In the genomic region with DNA sequence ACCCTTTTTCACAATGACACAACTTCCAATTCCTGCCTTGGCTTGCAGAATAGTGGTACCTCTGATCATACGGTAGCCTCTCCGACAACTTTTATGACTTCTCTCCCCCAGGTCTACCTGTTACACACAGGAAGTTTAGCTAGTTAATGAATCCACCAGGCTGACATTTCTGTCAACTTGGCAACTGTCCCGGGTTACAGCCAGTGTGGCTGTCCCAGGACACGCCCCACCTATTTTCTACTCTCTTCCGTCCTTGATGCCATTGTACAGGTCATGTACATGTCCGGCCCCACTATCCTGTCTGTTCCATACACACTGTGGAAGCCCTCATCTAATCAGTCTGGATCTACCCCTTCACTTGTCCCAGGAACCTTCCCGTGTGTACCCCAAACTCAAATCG, we compare ENCODE assay signal across 11 mouse cellular contexts. TPM values are rescaled to one million over a fixed set of nuclear protein-coding genes. Genes with fewer than 3 reads are reported as not detected.
A peak's percentile ranks its signal among the peaks of the same experiment; 100 is the strongest.
DNase-seq lines count a peak whose midpoint lies in the region; ATAC-seq and TF ChIP-seq lines count a peak whose summit lies in the region.
"Had no signal": no experiment of that assay in that cellular context is flagged by ENCODE, and none has a peak within 500 bp of the region (broad histone marks: within the 10 kb centered on the region; RNA-seq: fewer than 3 reads in every experiment).

No protein-coding gene starts in this region.

- H3K4me3 ChIP-seq in lung, postnatal 0 days (ENCODE audit: low read depth, low read length) = no peak overlapping the region
- H3K4me3 ChIP-seq in kidney, adult 2 months (ENCODE audit: insufficient read depth, low read depth, low read length) = no peak overlapping the region
- H3K4me3 ChIP-seq: embryonic facial prominence, embryonic 12.5 days; neural tube, embryonic 12.5 days had no signal

- TF ChIP-seq POLR2A in kidney, adult 2 months (IDR thresholded peaks at IDR 0.05; ENCODE audit: low read depth, low read length) = no peak

- intact Hi-C loops in left cerebral cortex, postnatal 10 days (cut with DNase I) = no loop called here

- H3K4me2 ChIP-seq in lung, postnatal 0 days (replicated peaks; ENCODE audit: low read depth, low read length) = no peak overlapping the region
- H3K4me2 ChIP-seq: embryonic facial prominence, embryonic 12.5 days; neural tube, embryonic 12.5 days had no signal

- no peaks in the 10 kb centered on the region for H3K36me3 ChIP-seq in lung, postnatal 0 days (ENCODE audit: insufficient read depth, low read length)
- no peaks in the 10 kb centered on the region for H3K36me3 ChIP-seq in kidney, adult 2 months (ENCODE audit: control insufficient read depth, insufficient read depth, low read length)
- H3K36me3 ChIP-seq: embryonic facial prominence, embryonic 12.5 days; neural tube, embryonic 12.5 days had no signal

- WGBS in lung, postnatal 0 days = 57% methylated on average over 8 of the region's 8 CpGs
- 8% methylated on average over 8 of the region's 8 CpGs for WGBS in kidney, adult 2 months

- H3K9ac ChIP-seq in lung, postnatal 0 days (replicated peaks; ENCODE audit: low read depth) = no peak overlapping the region
- H3K9ac ChIP-seq: embryonic facial prominence, embryonic 12.5 days; neural tube, embryonic 12.5 days had no signal

- TF ChIP-seq EP300 in lung, postnatal 0 days (IDR thresholded peaks at IDR 0.05) = no peak

- TF ChIP-seq CTCF in lung, postnatal 0 days (IDR thresholded peaks at IDR 0.05) = no peak
- no peak for TF ChIP-seq CTCF in kidney, adult 2 months (conservative IDR thresholded peaks at IDR 0.05; ENCODE audit: insufficient read depth, insufficient read length, low read depth, low read length)

- DNase-seq in lung, postnatal 0 days (ENCODE audit: low spot score) = peak; percentile 26
- no peak for DNase-seq in lung, postnatal 25 days (ENCODE audit: low spot score)
- DNase-seq in adrenal gland, postnatal 25 days = peak; percentile 52
- DNase-seq in kidney, adult 2 months = peak; percentile 95
- DNase-seq in skeletal muscle tissue, adult 2 months (ENCODE audit: low read depth, low spot score) = peak; percentile 25
- DNase-seq in left cerebral cortex, postnatal 10 days (ENCODE audit: extremely low spot score in 1 of 2, low spot score in 2 of 2) = no peak
- no peak for DNase-seq in thymus, adult 18-20 months
- no peak for DNase-seq in frontal cortex, postnatal 36 days (ENCODE audit: low spot score in 2 of 2)

- H3K9me3 ChIP-seq in lung, postnatal 0 days (ENCODE audit: low read length) = no peaks in the 10 kb centered on the region
- H3K9me3 ChIP-seq: embryonic facial prominence, embryonic 12.5 days; neural tube, embryonic 12.5 days had no signal

- no peak for ATAC-seq in lung, postnatal 0 days
- ATAC-seq: inflammation-experienced regulatory T-cells, adult 6 months had no signal

- H3K4me1 ChIP-seq in lung, postnatal 0 days (ENCODE audit: insufficient read depth, low read depth, low read length) = peaks cover 17% of the 10 kb centered on the region
- H3K4me1 ChIP-seq in kidney, adult 2 months (ENCODE audit: control insufficient read depth, insufficient read depth, low read length) = peaks cover 31% of the 10 kb centered on the region

- H3K27ac ChIP-seq in lung, postnatal 0 days (ENCODE audit: low read length) = 0 out of 2 replicates have a peak overlapping the region, but pooled peaks have one; percentile 26
- peak overlapping the region; percentile 89 for H3K27ac ChIP-seq in kidney, adult 2 months (ENCODE audit: insufficient read depth, low read depth, low read length)
- H3K27ac ChIP-seq: embryonic facial prominence, embryonic 12.5 days; neural tube, embryonic 12.5 days had no signal

- no peaks in the 10 kb centered on the region for H3K27me3 ChIP-seq in lung, postnatal 0 days (replicated peaks; ENCODE audit: insufficient read depth, low read length)
- no peaks in the 10 kb centered on the region for H3K27me3 ChIP-seq in kidney, adult 2 months (replicated peaks; ENCODE audit: control insufficient read depth, insufficient read depth, low read length)
- H3K27me3 ChIP-seq: embryonic facial prominence, embryonic 12.5 days; neural tube, embryonic 12.5 days had no signal

RNA-seq across cellular contexts. Expression of a gene that starts 5.2 kb away (rescaled TPM):
- polyA plus RNA-seq in lung, postnatal 0 days (2015; fragmentation: Nextera tagmentation; extraction: Ambion mirVana) = 14.9 and 16.3 TPM in 2 replicates
- 49.8 and 53.0 TPM in 2 replicates for total RNA-seq in adrenal gland, postnatal 25 days (2021)
- polyA plus RNA-seq in kidney, adult 2 months (2012; rRNA removed) = 13.2 and 13.4 TPM in 2 replicates
- total RNA-seq in left cerebral cortex, postnatal 10 days (2021) = 10 to 100 TPM; 56.0 to 56.3 TPM

RNA-seq across cellular contexts. Expression of a gene that starts 5.3 kb away (rescaled TPM):
- 38.7 and 38.8 TPM in 2 replicates for polyA plus RNA-seq in lung, postnatal 0 days (2015; fragmentation: Nextera tagmentation; extraction: Ambion mirVana)
- 63.0 and 72.3 TPM in 2 replicates for total RNA-seq in adrenal gland, postnatal 25 days (2021)
- polyA plus RNA-seq in kidney, adult 2 months (2012; rRNA removed) = 33.3 and 35.4 TPM in 2 replicates
- 10 to 100 TPM; 62.4 to 66.6 TPM for total RNA-seq in left cerebral cortex, postnatal 10 days (2021)

RNA-seq across cellular contexts. Expression of a gene that starts 20.5 kb away (rescaled TPM):
- 1.4 and 1.7 TPM in 2 replicates for polyA plus RNA-seq in lung, postnatal 0 days (2015; fragmentation: Nextera tagmentation; extraction: Ambion mirVana)
- 1.1 and 2.2 TPM in 2 replicates for total RNA-seq in adrenal gland, postnatal 25 days (2021)
- polyA plus RNA-seq in kidney, adult 2 months (2012; rRNA removed) = 1.9 and 3.0 TPM in 2 replicates
- under 1 TPM; 0.28 to 0.77 TPM for total RNA-seq in left cerebral cortex, postnatal 10 days (2021)

Comparison
In these comparisons a context has a peak if more than half of its experiments do, and no peak if none do; other contexts are left out.
1. DNase-seq: peak in lung, postnatal 0 days (single experiment), adrenal gland, postnatal 25 days (single experiment), kidney, adult 2 months (single experiment) and skeletal muscle tissue, adult 2 months (single experiment); none in lung, postnatal 25 days (single experiment), left cerebral cortex, postnatal 10 days (0 of 2), thymus, adult 18-20 months (0 of 2) and frontal cortex, postnatal 36 days (0 of 2).